Mouse (Mus musculus): ENCODE measurements around the gene Herc6.

GRCm38 (mm10) chr6:57706721-57707120 lies 125.9 kb downstream of the Herc6 start:
- no peak for TF ChIP-seq POLR2A (IDR thresholded peaks at IDR 0.05; ENCODE audit: low read depth, low read length)
- TF ChIP-seq CTCF (IDR thresholded peaks at IDR 0.05; ENCODE audit: extremely low read depth, insufficient read length, insufficient replicate concordance, low read depth, low read length), result no peak
